Mouse (Mus musculus) B cell, adult 2 months (primary cell): ENCODE data around the gene Cers6.

Experiments used
- DNase-seq, 2 experiments: peaks; one replicate each; pipeline ENCODE4 v3.0.0; 2022

Gene Cers6

GRCm38 (mm10) chr2:68860904-68861685 is at the start of gene Cers6:
TSS of gene Cers6 (plus strand) at chr2:68861441.
- peak; percentile 63 to 65 for DNase-seq

GRCm38 (mm10) chr2:68814409-68814808 is 46.8 kb upstream of the Cers6 start:
- DNase-seq = no peak

- no peak for DNase-seq
These were observed 42.2 kb upstream of the Cers6 start for GRCm38 (mm10) chr2:68819040-68819439.

GRCm38 (mm10) chr2:68822152-68822887 is 38.9 kb upstream of the Cers6 start:
- no peak for DNase-seq

GRCm38 (mm10) chr2:68825326-68826020 is 35.8 kb upstream of the Cers6 start:
- DNase-seq = peak; percentile 54 to 56

- DNase-seq = no peak
These were observed 17.9 kb upstream of the Cers6 start for GRCm38 (mm10) chr2:68843330-68843729.

GRCm38 (mm10) chr2:68844530-68844929 is 16.7 kb upstream of the Cers6 start:
- DNase-seq = no peak

- DNase-seq = no peak
These were observed 16.1 kb upstream of the Cers6 start for GRCm38 (mm10) chr2:68845002-68845740.

- DNase-seq = no peak
These were observed 850 bp upstream of the Cers6 start for GRCm38 (mm10) chr2:68860391-68860790.

GRCm38 (mm10) chr2:68861721-68862463 is 651 bp downstream of the Cers6 start:
- peak; percentile 36 to 48 for DNase-seq

- DNase-seq = no peak
These were observed 1.4 kb downstream of the Cers6 start for GRCm38 (mm10) chr2:68862464-68863266.

GRCm38 (mm10) chr2:68863561-68863960 is 2.3 kb downstream of the Cers6 start:
- DNase-seq = no peak

GRCm38 (mm10) chr2:68864366-68864765 is 3.1 kb downstream of the Cers6 start:
- no peak for DNase-seq

GRCm38 (mm10) chr2:68867148-68867547 is 5.9 kb downstream of the Cers6 start:
- no peak for DNase-seq

GRCm38 (mm10) chr2:68870999-68871780 is 9.9 kb downstream of the Cers6 start:
- no peak for DNase-seq

GRCm38 (mm10) chr2:68873086-68873485 is 11.8 kb downstream of the Cers6 start:
- DNase-seq = peak; percentile 33 to 39

- peak; percentile 54 to 56 for DNase-seq
These were observed 12.6 kb downstream of the Cers6 start for GRCm38 (mm10) chr2:68873653-68874441.

GRCm38 (mm10) chr2:68874575-68874974 is 13.3 kb downstream of the Cers6 start:
- DNase-seq = no peak

GRCm38 (mm10) chr2:68879071-68879651 is 17.9 kb downstream of the Cers6 start:
- DNase-seq = no peak
